ENCODE assay signal across 8 mouse cellular contexts in genomic region chr19:44283157-44284024, GRCm38 (mm10). TPM values are rescaled to one million over a fixed set of nuclear protein-coding genes. Genes with fewer than 3 reads are reported as not detected.
DNase-seq lines count a peak whose midpoint lies in the region; ATAC-seq and TF ChIP-seq lines count a peak whose summit lies in the region.

No protein-coding gene starts in this region.

- DNase-seq in lung, postnatal 0 days (ENCODE audit: low spot score), result peak; percentile 66
- DNase-seq in lung, postnatal 36 days, result no peak
- DNase-seq in embryonic facial prominence, embryonic 10.5 days (ENCODE audit: low spot score), result no peak
- DNase-seq in intestine, embryonic 14.5 days (ENCODE audit: low spot score), result no peak
- no peak for DNase-seq in adrenal gland, postnatal 10 days
- no peak for DNase-seq in gastrocnemius, postnatal 4 days (ENCODE audit: low spot score in 2 of 2)
- DNase-seq in retina, embryonic 14.5 days (ENCODE audit: low spot score), result no peak

- WGBS in lung, postnatal 0 days, result 26% methylated on average over 15 of the region's 15 CpGs
- WGBS in embryonic facial prominence, embryonic 10.5 days, result 38% methylated on average over 15 of the region's 15 CpGs
- 29% methylated on average over 15 of the region's 15 CpGs for WGBS in intestine, embryonic 14.5 days
- WGBS in neural tube, embryonic 13.5 days, result 19% methylated on average over 15 of the region's 15 CpGs

- H3K9me3 ChIP-seq in lung, postnatal 0 days (ENCODE audit: low read length), result no peaks in the 10 kb centered on the region
- H3K9me3 ChIP-seq in embryonic facial prominence, embryonic 10.5 days, result no peaks in the 10 kb centered on the region
- H3K9me3 ChIP-seq in intestine, embryonic 14.5 days (ENCODE audit: control insufficient read depth, low read length), result no peaks in the 10 kb centered on the region
- no peaks in the 10 kb centered on the region for H3K9me3 ChIP-seq in neural tube, embryonic 13.5 days

- TF ChIP-seq CTCF in lung, postnatal 0 days (IDR thresholded peaks at IDR 0.05), result no peak

- H3K4me2 ChIP-seq in lung, postnatal 0 days (replicated peaks; ENCODE audit: low read depth, low read length), result peak overlapping the region; percentile 82
- peak overlapping the region; percentile 76 for H3K4me2 ChIP-seq in intestine, embryonic 14.5 days (ENCODE audit: low read length)
- peak overlapping the region; percentile 90 for H3K4me2 ChIP-seq in neural tube, embryonic 13.5 days

- peaks cover 46% of the 10 kb centered on the region for H3K4me1 ChIP-seq in lung, postnatal 0 days (ENCODE audit: insufficient read depth, low read depth, low read length)
- peaks cover 67% of the 10 kb centered on the region for H3K4me1 ChIP-seq in embryonic facial prominence, embryonic 10.5 days
- H3K4me1 ChIP-seq in intestine, embryonic 14.5 days (replicated peaks; ENCODE audit: control insufficient read depth, insufficient read depth, low read length), result peaks cover 57% of the 10 kb centered on the region
- H3K4me1 ChIP-seq in neural tube, embryonic 13.5 days (replicated peaks), result peaks cover 48% of the 10 kb centered on the region

- H3K9ac ChIP-seq in lung, postnatal 0 days (replicated peaks; ENCODE audit: low read depth), result 0 out of 2 replicates have a peak overlapping the region, but pooled peaks have one; percentile 1
- peak overlapping the region; percentile 46 for H3K9ac ChIP-seq in intestine, embryonic 14.5 days (ENCODE audit: low read length)
- H3K9ac ChIP-seq in neural tube, embryonic 13.5 days, result peak overlapping the region; percentile 78

- H3K4me3 ChIP-seq in lung, postnatal 0 days (ENCODE audit: low read depth, low read length), result peak overlapping the region; percentile 31; the same call in 1 of the 2 replicates
- peak overlapping the region; percentile 61 for H3K4me3 ChIP-seq in embryonic facial prominence, embryonic 10.5 days
- H3K4me3 ChIP-seq in intestine, embryonic 14.5 days (ENCODE audit: low read depth, low read length), result peak overlapping the region; percentile 43
- H3K4me3 ChIP-seq in neural tube, embryonic 13.5 days, result peak overlapping the region; percentile 48

- no peaks in the 10 kb centered on the region for H3K36me3 ChIP-seq in lung, postnatal 0 days (ENCODE audit: insufficient read depth, low read length)
- no peaks in the 10 kb centered on the region for H3K36me3 ChIP-seq in embryonic facial prominence, embryonic 10.5 days (replicated peaks)
- H3K36me3 ChIP-seq in intestine, embryonic 14.5 days (ENCODE audit: control insufficient read depth, insufficient read depth, low read length), result no peaks in the 10 kb centered on the region
- H3K36me3 ChIP-seq in neural tube, embryonic 13.5 days, result no peaks in the 10 kb centered on the region

- no peak for ATAC-seq in lung, postnatal 0 days
- ATAC-seq in intestine, embryonic 14.5 days (replicated peaks; ENCODE audit: low FRiP score, low TSS enrichment, low read depth), result 0 out of 2 replicates have a peak, but pooled peaks have one; percentile 0
- ATAC-seq in neural tube, embryonic 13.5 days (ENCODE audit: low read depth), result peak; percentile 25

- H3K27ac ChIP-seq in lung, postnatal 0 days (ENCODE audit: low read length), result peak overlapping the region; percentile 97
- peak overlapping the region; percentile 95 for H3K27ac ChIP-seq in embryonic facial prominence, embryonic 10.5 days (replicated peaks)
- peak overlapping the region; percentile 91 for H3K27ac ChIP-seq in intestine, embryonic 14.5 days (ENCODE audit: low read depth)
- peak overlapping the region; percentile 97 for H3K27ac ChIP-seq in neural tube, embryonic 13.5 days (replicated peaks)

- H3K27me3 ChIP-seq in lung, postnatal 0 days (replicated peaks; ENCODE audit: insufficient read depth, low read length), result no peaks in the 10 kb centered on the region
- no peaks in the 10 kb centered on the region for H3K27me3 ChIP-seq in embryonic facial prominence, embryonic 10.5 days (replicated peaks; ENCODE audit: low read depth, poor library complexity, severe bottlenecking)
- no peaks in the 10 kb centered on the region for H3K27me3 ChIP-seq in intestine, embryonic 14.5 days (replicated peaks; ENCODE audit: control insufficient read depth, insufficient read depth, low read length)
- no peaks in the 10 kb centered on the region for H3K27me3 ChIP-seq in neural tube, embryonic 13.5 days

- TF ChIP-seq EP300 in lung, postnatal 0 days (IDR thresholded peaks at IDR 0.05), result no peak

RNA-seq across cellular contexts. Expression of gene Scd2, which starts 10.1 kb away (rescaled TPM):
- polyA plus RNA-seq in lung, postnatal 0 days (2015; fragmentation: Nextera tagmentation; extraction: Ambion mirVana), result 99.3 and 118 TPM in 2 replicates
- 324 and 353 TPM in 2 replicates for polyA plus RNA-seq in embryonic facial prominence, embryonic 10.5 days (2016; fragmentation: Nextera tagmentation; extraction: Ambion mirVana)
- 341 and 386 TPM in 2 replicates for polyA plus RNA-seq in intestine, embryonic 14.5 days (2014; fragmentation: Nextera tagmentation; extraction: Ambion mirVana)
- polyA plus RNA-seq in neural tube, embryonic 13.5 days (2015; fragmentation: Nextera tagmentation; extraction: Ambion mirVana), result 255 and 272 TPM in 2 replicates
- total RNA-seq in adrenal gland, postnatal 10 days (2021), result 100 to 1,000 TPM; 226 to 239 TPM
- 10 to 100 TPM; 81.6 to 87.3 TPM for total RNA-seq in gastrocnemius, postnatal 4 days (2021)

RNA-seq across cellular contexts. Expression of gene Scd4, which starts 49.5 kb away (rescaled TPM):
- 0.53 and 0.60 TPM in 2 replicates for polyA plus RNA-seq in lung, postnatal 0 days (2015; fragmentation: Nextera tagmentation; extraction: Ambion mirVana)
- 0.05 and 0.10 TPM in 2 replicates for polyA plus RNA-seq in embryonic facial prominence, embryonic 10.5 days (2016; fragmentation: Nextera tagmentation; extraction: Ambion mirVana)
- 0.08 and 0.20 TPM in 2 replicates for polyA plus RNA-seq in intestine, embryonic 14.5 days (2014; fragmentation: Nextera tagmentation; extraction: Ambion mirVana)
- 0.06 TPM in 1 of 2 replicates, not detected in the other for polyA plus RNA-seq in neural tube, embryonic 13.5 days (2015; fragmentation: Nextera tagmentation; extraction: Ambion mirVana)
- 1 to 10 TPM; 1.6 to 1.7 TPM for total RNA-seq in adrenal gland, postnatal 10 days (2021)
- total RNA-seq in gastrocnemius, postnatal 4 days (2021), result under 1 TPM; 0.62 to 0.71 TPM

Comparison
In these comparisons a context has a peak if more than half of its experiments do, and no peak if none do; other contexts are left out.
1. H3K9ac ChIP-seq: peak in every context shown above with its lines; median percentile 78 in neural tube, embryonic 13.5 days; 46 in intestine, embryonic 14.5 days; 1 in lung, postnatal 0 days.